13 mouse cellular contexts compared by ENCODE assay signal in genomic region chr11:3545531-3546241, GRCm38 (mm10). TPM values are rescaled to one million over a fixed set of nuclear protein-coding genes. Genes with fewer than 3 reads are reported as not detected.
A peak's percentile ranks its signal among the peaks of the same experiment; 100 is the strongest.
DNase-seq lines count a peak whose midpoint lies in the region; ATAC-seq and TF ChIP-seq lines count a peak whose summit lies in the region.
"Had no signal": no experiment of that assay in that cellular context is flagged by ENCODE, and none has a peak within 500 bp of the region (broad histone marks: within the 10 kb centered on the region; RNA-seq: fewer than 3 reads in every experiment).

No protein-coding gene starts in this region.

- no peak for TF ChIP-seq CTCF in heart, adult 2 months (IDR thresholded peaks at IDR 0.05)
- TF ChIP-seq CTCF in ES-Bruce4 (IDR thresholded peaks at IDR 0.05; ENCODE audit: low read depth, low read length), result no peak

- H3K36me3 ChIP-seq in heart, adult 2 months (ENCODE audit: control insufficient read depth, insufficient read depth, low read length), result no peaks in the 10 kb centered on the region
- H3K36me3 ChIP-seq in limb, embryonic 12.5 days, result no peaks in the 10 kb centered on the region
- no peaks in the 10 kb centered on the region for H3K36me3 ChIP-seq in limb, embryonic 10.5 days
- H3K36me3 ChIP-seq in ES-Bruce4 (ENCODE audit: control insufficient read depth, insufficient read depth, low read length, poor library complexity, severe bottlenecking), result no peaks in the 10 kb centered on the region
- H3K36me3 ChIP-seq in forebrain, embryonic 16.5 days (ENCODE audit: control insufficient read depth, insufficient read depth), result no peaks in the 10 kb centered on the region
- H3K36me3 ChIP-seq in midbrain, embryonic 15.5 days (replicated peaks), result no peaks in the 10 kb centered on the region
- H3K36me3 ChIP-seq: midbrain, embryonic 12.5 days; neural tube, embryonic 12.5 days had no signal

- ATAC-seq in limb, embryonic 12.5 days (ENCODE audit: insufficient number of reproducible peaks, insufficient read depth, low FRiP score, low TSS enrichment, low read depth), result no peak; the same call in 1 of the 2 replicates
- peak; percentile 87 for ATAC-seq in megakaryocyte, adult 5-6 weeks (ENCODE audit: poor library complexity, severe bottlenecking)
- ATAC-seq in forebrain, embryonic 16.5 days, result no peak
- no peak for ATAC-seq in midbrain, embryonic 15.5 days (replicated peaks)

- H3K4me2 ChIP-seq in limb, embryonic 12.5 days, result no peak overlapping the region
- no peak overlapping the region for H3K4me2 ChIP-seq in forebrain, embryonic 16.5 days (ENCODE audit: low read length)
- no peak overlapping the region for H3K4me2 ChIP-seq in midbrain, embryonic 15.5 days
- H3K4me2 ChIP-seq: midbrain, embryonic 12.5 days; neural tube, embryonic 12.5 days had no signal

- no peak for DNase-seq in heart, adult 2 months
- DNase-seq in heart, adult 18-20 months, result no peak
- no peak for DNase-seq in limb, embryonic 10.5 days (ENCODE audit: low spot score)
- DNase-seq: kidney, adult 8-10 months; right cerebral cortex, adult 18-20 months; thymus, postnatal 14 days had no signal

- intact Hi-C loops in heart, adult 2 months (cut with DNase I), result no loop called here

- H3K79me2 ChIP-seq in heart, adult 2 months (replicated peaks; ENCODE audit: control insufficient read depth, insufficient read depth, low read length), result no peaks in the 10 kb centered on the region

- H3K9ac ChIP-seq in heart, adult 2 months (ENCODE audit: low read depth, low read length), result 0 out of 2 replicates have a peak overlapping the region, but pooled peaks have one; percentile 25
- H3K9ac ChIP-seq in limb, embryonic 12.5 days (replicated peaks), result no peak overlapping the region
- H3K9ac ChIP-seq in ES-Bruce4 (ENCODE audit: low read depth, poor library complexity, severe bottlenecking), result no peak overlapping the region
- no peak overlapping the region for H3K9ac ChIP-seq in forebrain, embryonic 16.5 days (replicated peaks; ENCODE audit: low read depth, low read length)
- no peak overlapping the region for H3K9ac ChIP-seq in midbrain, embryonic 15.5 days
- H3K9ac ChIP-seq: midbrain, embryonic 12.5 days; neural tube, embryonic 12.5 days had no signal

- TF ChIP-seq EP300 in heart, adult 2 months (IDR thresholded peaks at IDR 0.05; ENCODE audit: insufficient read depth, low read depth, low read length), result no peak
- TF ChIP-seq EP300 in ES-Bruce4 (IDR thresholded peaks at IDR 0.05; ENCODE audit: insufficient read depth, low read depth, low read length), result no peak

- peaks cover 8% of the 10 kb centered on the region for H3K4me1 ChIP-seq in heart, adult 2 months (ENCODE audit: control insufficient read depth, insufficient read depth, low read length)
- peaks cover 16% of the 10 kb centered on the region; the same call in 1 of the 2 replicates for H3K4me1 ChIP-seq in limb, embryonic 12.5 days (replicated peaks)
- peaks cover 5% of the 10 kb centered on the region for H3K4me1 ChIP-seq in limb, embryonic 10.5 days
- H3K4me1 ChIP-seq in ES-Bruce4 (ENCODE audit: control insufficient read depth, insufficient read depth, low read length), result peaks cover 15% of the 10 kb centered on the region
- no peaks in the 10 kb centered on the region for H3K4me1 ChIP-seq in forebrain, embryonic 16.5 days (replicated peaks; ENCODE audit: control insufficient read depth, insufficient read depth, low read length)
- H3K4me1 ChIP-seq in midbrain, embryonic 15.5 days, result no peaks in the 10 kb centered on the region
- H3K4me1 ChIP-seq: midbrain, embryonic 12.5 days; neural tube, embryonic 12.5 days had no signal

- H3K27ac ChIP-seq in heart, adult 2 months, result peak overlapping the region; percentile 65
- H3K27ac ChIP-seq in limb, embryonic 12.5 days, result peak overlapping the region; percentile 32; the same call in 1 of the 2 replicates
- no peak overlapping the region for H3K27ac ChIP-seq in limb, embryonic 10.5 days
- H3K27ac ChIP-seq in ES-Bruce4 (ENCODE audit: insufficient read depth, low read length), result peak overlapping the region; percentile 41
- no peak overlapping the region for H3K27ac ChIP-seq in forebrain, embryonic 16.5 days (ENCODE audit: low read length)
- no peak overlapping the region for H3K27ac ChIP-seq in midbrain, embryonic 15.5 days
- H3K27ac ChIP-seq: midbrain, embryonic 12.5 days; neural tube, embryonic 12.5 days had no signal

- H3K9me3 ChIP-seq in limb, embryonic 12.5 days, result peaks cover 6% of the 10 kb centered on the region; the same call in 1 of the 2 replicates
- H3K9me3 ChIP-seq in limb, embryonic 10.5 days (replicated peaks), result no peaks in the 10 kb centered on the region
- H3K9me3 ChIP-seq in ES-Bruce4 (replicated peaks; ENCODE audit: control insufficient read depth, insufficient read depth, low read length, poor library complexity, severe bottlenecking), result peaks cover 3% of the 10 kb centered on the region; the same call in 1 of the 2 replicates
- 0 out of 2 replicates have a peak, but pooled peaks cover 3% of the 10 kb centered on the region for H3K9me3 ChIP-seq in forebrain, embryonic 16.5 days (ENCODE audit: control insufficient read depth, low read length)
- H3K9me3 ChIP-seq in midbrain, embryonic 15.5 days, result no peaks in the 10 kb centered on the region

- no peak for TF ChIP-seq POLR2A in heart, adult 2 months (IDR thresholded peaks at IDR 0.05; ENCODE audit: insufficient read depth, low read depth, low read length)
- TF ChIP-seq POLR2A in ES-Bruce4 (IDR thresholded peaks at IDR 0.05; ENCODE audit: insufficient read depth, low read length), result no peak

- H3K4me3 ChIP-seq in heart, adult 2 months, result peak overlapping the region; percentile 3; the same call in 1 of the 2 replicates
- H3K4me3 ChIP-seq in limb, embryonic 12.5 days (replicated peaks), result no peak overlapping the region
- no peak overlapping the region for H3K4me3 ChIP-seq in limb, embryonic 10.5 days
- H3K4me3 ChIP-seq in ES-Bruce4 (ENCODE audit: low read depth, low read length), result no peak overlapping the region
- no peak overlapping the region for H3K4me3 ChIP-seq in forebrain, embryonic 16.5 days (replicated peaks; ENCODE audit: low read length)
- no peak overlapping the region for H3K4me3 ChIP-seq in midbrain, embryonic 15.5 days
- H3K4me3 ChIP-seq: midbrain, embryonic 12.5 days; neural tube, embryonic 12.5 days had no signal

- WGBS in heart, adult 2 months, result 29% methylated on average over 9 of the region's 9 CpGs
- WGBS in limb, embryonic 12.5 days, result 18% methylated on average over 9 of the region's 9 CpGs
- WGBS in limb, embryonic 10.5 days, result 20% methylated on average over 9 of the region's 9 CpGs
- 14% methylated on average over 9 of the region's 9 CpGs for WGBS in forebrain, embryonic 16.5 days
- 16% methylated on average over 9 of the region's 9 CpGs for WGBS in midbrain, embryonic 15.5 days

- H3K27me3 ChIP-seq in heart, adult 2 months (ENCODE audit: control insufficient read depth, insufficient read depth, low read length), result no peaks in the 10 kb centered on the region
- no peaks in the 10 kb centered on the region for H3K27me3 ChIP-seq in limb, embryonic 12.5 days
- no peaks in the 10 kb centered on the region for H3K27me3 ChIP-seq in limb, embryonic 10.5 days (ENCODE audit: low read depth, poor library complexity, severe bottlenecking)
- no peaks in the 10 kb centered on the region for H3K27me3 ChIP-seq in ES-Bruce4 (ENCODE audit: control insufficient read depth, insufficient read depth, low read length, poor library complexity, severe bottlenecking)
- no peaks in the 10 kb centered on the region for H3K27me3 ChIP-seq in forebrain, embryonic 16.5 days (replicated peaks; ENCODE audit: control insufficient read depth, insufficient read depth, low read length)
- no peaks in the 10 kb centered on the region for H3K27me3 ChIP-seq in midbrain, embryonic 15.5 days (replicated peaks)
- H3K27me3 ChIP-seq: midbrain, embryonic 12.5 days; neural tube, embryonic 12.5 days had no signal

RNA-seq across cellular contexts. Expression of gene Smtn, which starts 5.3 kb away (rescaled TPM):
- total RNA-seq in heart, adult 2 months (2021), result 100 to 1,000 TPM; 137 to 154 TPM
- 159 and 167 TPM in 2 replicates for polyA plus RNA-seq in heart, adult 2 months (2012; rRNA removed)
- 100 to 1,000 TPM; 139 to 154 TPM for total RNA-seq in heart, adult 18-20 months (2021)
- polyA plus RNA-seq in limb, embryonic 12.5 days (2016; fragmentation: Nextera tagmentation; extraction: Ambion mirVana), result 46.4 and 46.8 TPM in 2 replicates
- polyA plus RNA-seq in limb, embryonic 10.5 days (2016; fragmentation: Nextera tagmentation; extraction: Ambion mirVana), result 43.0 and 52.8 TPM in 2 replicates
- 79.4 and 80.7 TPM in 2 replicates for polyA plus RNA-seq in ES-Bruce4 (2011; ENCODE audit: insufficient read depth, insufficient read length, low read depth, missing spikeins)
- total RNA-seq in megakaryocyte, adult 5-6 weeks (2015), result 12.2 and 12.5 TPM in 2 replicates
- total RNA-seq in megakaryocyte, adult 5-6 weeks (2017), result 5.1 and 8.8 TPM in 2 replicates
- 17.7 and 20.9 TPM in 2 replicates for polyA plus RNA-seq in forebrain, embryonic 16.5 days (2015; fragmentation: Nextera tagmentation; extraction: Ambion mirVana)
- 16.0 and 17.9 TPM in 2 replicates for polyA plus RNA-seq in midbrain, embryonic 15.5 days (2015; fragmentation: Nextera tagmentation; extraction: Ambion mirVana)

RNA-seq across cellular contexts. Expression of gene Selenom, which starts 31.2 kb away (rescaled TPM):
- total RNA-seq in heart, adult 2 months (2021), result 10 to 100 TPM; 41.7 to 42.8 TPM
- 67.8 and 78.3 TPM in 2 replicates for polyA plus RNA-seq in heart, adult 2 months (2012; rRNA removed)
- 10 to 100 TPM; 39.8 to 40.3 TPM for total RNA-seq in heart, adult 18-20 months (2021)
- 79.4 and 80.2 TPM in 2 replicates for polyA plus RNA-seq in limb, embryonic 12.5 days (2016; fragmentation: Nextera tagmentation; extraction: Ambion mirVana)
- polyA plus RNA-seq in limb, embryonic 10.5 days (2016; fragmentation: Nextera tagmentation; extraction: Ambion mirVana), result 24.4 and 35.0 TPM in 2 replicates
- polyA plus RNA-seq in ES-Bruce4 (2011; ENCODE audit: insufficient read depth, insufficient read length, low read depth, missing spikeins), result 19.6 and 25.5 TPM in 2 replicates
- total RNA-seq in megakaryocyte, adult 5-6 weeks (2015), result 9.8 and 11.8 TPM in 2 replicates
- total RNA-seq in megakaryocyte, adult 5-6 weeks (2017), result 2.4 and 7.6 TPM in 2 replicates
- 39.5 and 52.0 TPM in 2 replicates for polyA plus RNA-seq in forebrain, embryonic 16.5 days (2015; fragmentation: Nextera tagmentation; extraction: Ambion mirVana)
- 72.7 and 75.6 TPM in 2 replicates for polyA plus RNA-seq in midbrain, embryonic 15.5 days (2015; fragmentation: Nextera tagmentation; extraction: Ambion mirVana)

RNA-seq across cellular contexts. Expression of gene Inpp5j, which starts 41.1 kb away (rescaled TPM):
- 10 to 100 TPM; 23.4 to 23.6 TPM for total RNA-seq in heart, adult 2 months (2021)
- polyA plus RNA-seq in heart, adult 2 months (2012; rRNA removed), result 20.1 and 22.2 TPM in 2 replicates
- 10 to 100 TPM; 16.7 to 18.2 TPM for total RNA-seq in heart, adult 18-20 months (2021)
- polyA plus RNA-seq in limb, embryonic 12.5 days (2016; fragmentation: Nextera tagmentation; extraction: Ambion mirVana), result 0.10 TPM in 1 of 2 replicates, not detected in the other
- 0.06 and 0.09 TPM in 2 replicates for polyA plus RNA-seq in limb, embryonic 10.5 days (2016; fragmentation: Nextera tagmentation; extraction: Ambion mirVana)
- polyA plus RNA-seq in ES-Bruce4 (2011; ENCODE audit: insufficient read depth, insufficient read length, low read depth, missing spikeins), result 0.22 TPM in 1 of 2 replicates, not detected in the other
- 4.8 and 5.7 TPM in 2 replicates for total RNA-seq in megakaryocyte, adult 5-6 weeks (2015)
- total RNA-seq in megakaryocyte, adult 5-6 weeks (2017), result 2.0 and 2.8 TPM in 2 replicates
- 2.9 and 4.9 TPM in 2 replicates for polyA plus RNA-seq in forebrain, embryonic 16.5 days (2015; fragmentation: Nextera tagmentation; extraction: Ambion mirVana)
- polyA plus RNA-seq in midbrain, embryonic 15.5 days (2015; fragmentation: Nextera tagmentation; extraction: Ambion mirVana), result 7.5 and 7.9 TPM in 2 replicates

RNA-seq across cellular contexts. Expression of gene Pla2g3, which starts 57.6 kb away (rescaled TPM):
- under 1 TPM in 1 of 2 experiments, not detected in 1; 0.09 TPM for total RNA-seq in heart, adult 2 months (2021)
- polyA plus RNA-seq in heart, adult 2 months (2012; rRNA removed), result 0.23 and 0.25 TPM in 2 replicates
- total RNA-seq in heart, adult 18-20 months (2021), result under 1 TPM; 0.10 to 0.13 TPM
- polyA plus RNA-seq in limb, embryonic 12.5 days (2016; fragmentation: Nextera tagmentation; extraction: Ambion mirVana), result 0.45 and 0.53 TPM in 2 replicates
- 1.2 and 1.5 TPM in 2 replicates for polyA plus RNA-seq in limb, embryonic 10.5 days (2016; fragmentation: Nextera tagmentation; extraction: Ambion mirVana)
- 0.28 TPM in 1 of 2 replicates, not detected in the other for polyA plus RNA-seq in ES-Bruce4 (2011; ENCODE audit: insufficient read depth, insufficient read length, low read depth, missing spikeins)
- 0.71 and 0.75 TPM in 2 replicates for total RNA-seq in megakaryocyte, adult 5-6 weeks (2015)
- total RNA-seq in megakaryocyte, adult 5-6 weeks (2017), result 0.81 and 0.88 TPM in 2 replicates
- polyA plus RNA-seq in forebrain, embryonic 16.5 days (2015; fragmentation: Nextera tagmentation; extraction: Ambion mirVana), result 0.89 and 1.0 TPM in 2 replicates
- 1.3 TPM in 2 replicates for polyA plus RNA-seq in midbrain, embryonic 15.5 days (2015; fragmentation: Nextera tagmentation; extraction: Ambion mirVana)

Comparison
In these comparisons a context has a peak if more than half of its experiments do, and no peak if none do; other contexts are left out.
1. H3K27ac ChIP-seq: peak in heart, adult 2 months (single experiment), limb, embryonic 12.5 days (single experiment) and ES-Bruce4 (single experiment); none in limb, embryonic 10.5 days (single experiment), forebrain, embryonic 16.5 days (single experiment) and midbrain, embryonic 15.5 days (single experiment).